Mouse (Mus musculus) lung, embryonic 16.5 days (tissue): ENCODE results near the gene Rasa4. TPM values are rescaled to one million over a fixed set of nuclear protein-coding genes. Genes with fewer than 3 reads are reported as not detected.
"Not testable (repeated sequence)": the region's sequence is repeated elsewhere in the genome, so short reads cannot be mapped to it uniquely, and the experiment has no call there.

Source experiments
- ATAC-seq: fragments of 200-750 bp; cut with Nextera tagmentation; 2 replicates; pipeline ENCODE4 v1.8.0; 2017; ENCODE audit warnings: low read depth, mild to moderate bottlenecking, moderate library complexity
- H3K27ac ChIP-seq: fragments of 300-500 bp; sonication (generic); 2 replicates; pipeline ENCODE4 v1.5.1; 2014; ENCODE audit warnings: mild to moderate bottlenecking, control low read depth, low read length
- H3K27me3 ChIP-seq: fragments of 300-500 bp; sonication (generic); 2 replicates; pipeline ENCODE4 v1.6.1; 2014; ENCODE audit warnings: low read depth, low read length, mixed read lengths; ENCODE audit not compliant: control insufficient read depth, insufficient read depth
- H3K36me3 ChIP-seq: fragments of 300-500 bp; sonication (generic); 2 replicates; pipeline ENCODE4 v1.6.1; 2014; ENCODE audit warnings: low read length; ENCODE audit not compliant: control insufficient read depth, insufficient read depth
- H3K4me1 ChIP-seq: fragments of 300-500 bp; sonication (generic); replicated peaks from 2 replicates; pipeline ENCODE4 v1.6.1; 2014; ENCODE audit warnings: low read length, mixed read lengths; ENCODE audit not compliant: control insufficient read depth, insufficient read depth
- H3K4me2 ChIP-seq: fragments of 300-500 bp; sonication (generic); 2 replicates; pipeline ENCODE4 v1.6.1; 2014; ENCODE audit warnings: low read depth, low read length, control low read depth
- H3K4me3 ChIP-seq: fragments of 300-500 bp; sonication (generic); 2 replicates; pipeline ENCODE4 v1.5.1; 2014; ENCODE audit warnings: mild to moderate bottlenecking, low read length, control low read depth
- H3K9ac ChIP-seq: fragments of 300-500 bp; sonication (generic); 2 replicates; pipeline ENCODE4 v1.6.1; 2014; ENCODE audit warnings: low read length, control low read depth
- H3K9me3 ChIP-seq: fragments of 300-500 bp; sonication (generic); 2 replicates; pipeline ENCODE4 v1.6.1; 2016; ENCODE audit warnings: low read length; ENCODE audit not compliant: control insufficient read depth
- WGBS: fragments of 180-500 bp; shearing (Covaris S2); extraction: QIAGEN DNeasy Blood & Tissue Kit; methylation state at CpG from one replicate; pipeline ENCODE4 v1.1.7; 2014; 5-methylcytosine and 5-hydroxymethylcytosine counted together
- polyA plus RNA-seq: library from polyadenylated mRNA; unstranded; fragments of >200 nt; fragmentation: Nextera tagmentation; extraction: Ambion mirVana; gene quantifications from 2 replicates; pipeline ENCODE4 v1.2.1, GENCODE M21; 2015

The Rasa4 gene
- polyA plus RNA-seq, 1 experiment from 2014 or later: 3.3 TPM

DNA sequence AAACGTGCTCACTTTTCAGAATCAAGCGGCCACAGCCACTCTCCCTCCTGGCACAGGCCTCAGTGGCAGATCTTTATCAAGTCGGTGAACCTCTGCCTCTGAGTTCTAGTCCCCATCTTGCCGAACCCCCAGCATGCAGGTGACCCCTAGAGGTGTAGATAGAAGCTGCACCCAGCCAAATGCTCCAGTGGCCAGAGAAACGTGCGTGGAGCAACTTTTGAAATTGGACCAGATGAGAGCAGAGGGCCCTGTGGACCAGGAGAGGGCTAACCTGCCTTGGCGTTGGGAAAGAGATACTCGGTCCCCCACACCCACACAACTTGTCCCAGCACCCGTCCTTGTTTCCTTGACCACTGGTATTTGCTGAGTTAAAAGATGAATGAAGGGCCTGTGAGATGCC, 38.3 kb upstream of the Rasa4 start:
- no peaks in the 10 kb centered on the region for H3K4me1 ChIP-seq
- WGBS: 36% methylated on average over 9 of the region's 9 CpGs
- H3K9ac ChIP-seq: no peak overlapping the region
- no peak overlapping the region for H3K27ac ChIP-seq
- no peaks in the 10 kb centered on the region for H3K36me3 ChIP-seq
- no peak overlapping the region for H3K4me3 ChIP-seq
- H3K4me2 ChIP-seq: no peak overlapping the region
- 0 out of 2 replicates have a peak, but pooled peaks cover 4% of the 10 kb centered on the region for H3K9me3 ChIP-seq
- no peaks in the 10 kb centered on the region for H3K27me3 ChIP-seq
- no peak for ATAC-seq

DNA sequence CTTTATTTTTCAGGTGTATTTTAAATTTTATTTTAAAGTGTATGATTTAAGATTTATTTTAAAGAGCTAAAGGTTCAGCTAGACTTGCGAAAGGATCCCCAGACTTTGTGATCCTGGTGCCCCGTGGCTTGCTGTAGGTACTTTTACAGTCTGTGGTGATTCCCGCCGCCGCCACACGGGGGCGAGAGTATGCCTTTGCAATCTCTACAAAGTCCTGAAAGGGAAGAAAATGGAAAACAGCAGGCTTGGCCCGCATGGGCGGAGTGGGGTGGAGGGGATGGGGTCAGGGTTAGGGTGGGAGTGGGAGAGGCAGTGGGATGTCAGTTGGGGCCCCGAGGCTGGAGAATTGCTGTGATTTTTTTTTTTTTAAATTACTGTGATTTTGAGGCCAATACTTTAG, 37.7 kb upstream of the Rasa4 start:
- no peak overlapping the region for H3K27ac ChIP-seq
- H3K27me3 ChIP-seq: no peaks in the 10 kb centered on the region
- peak; percentile 22; the same call in 1 of the 2 replicates for ATAC-seq
- 2% methylated on average over 10 of the region's 10 CpGs for WGBS
- no peak overlapping the region for H3K9ac ChIP-seq
- H3K4me3 ChIP-seq: no peak overlapping the region
- 0 out of 2 replicates have a peak, but pooled peaks cover 4% of the 10 kb centered on the region for H3K9me3 ChIP-seq
- no peak overlapping the region for H3K4me2 ChIP-seq
- H3K36me3 ChIP-seq: no peaks in the 10 kb centered on the region
- no peaks in the 10 kb centered on the region; the same call in 1 of the 2 replicates for H3K4me1 ChIP-seq

DNA sequence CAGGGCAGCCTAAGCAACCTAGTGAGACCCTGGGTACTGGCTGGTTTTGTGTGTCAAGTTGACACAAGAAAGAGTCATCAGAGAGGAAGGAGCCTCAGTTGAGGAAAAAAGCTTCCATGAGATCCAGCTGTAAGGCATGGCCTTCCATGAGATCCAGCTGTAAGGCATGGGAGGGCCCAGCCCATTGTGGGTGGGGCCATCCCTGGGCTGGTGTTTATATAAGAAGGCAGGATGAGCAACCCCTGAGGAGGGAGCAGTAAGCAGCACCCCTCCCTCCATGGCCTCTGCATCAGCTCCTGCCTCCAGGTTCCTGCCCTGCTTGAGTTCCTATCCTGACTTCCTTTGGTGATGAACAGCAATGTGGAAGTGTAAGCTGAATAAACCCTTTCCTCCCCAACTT, 35.2 kb upstream of the Rasa4 start:
- H3K36me3 ChIP-seq, H3K9ac ChIP-seq, H3K27me3 ChIP-seq, H3K27ac ChIP-seq, H3K9me3 ChIP-seq, H3K4me2 ChIP-seq, ATAC-seq, H3K4me3 ChIP-seq: not testable (repeated sequence)
- peaks cover 13% of the 10 kb centered on the region for H3K4me1 ChIP-seq

DNA sequence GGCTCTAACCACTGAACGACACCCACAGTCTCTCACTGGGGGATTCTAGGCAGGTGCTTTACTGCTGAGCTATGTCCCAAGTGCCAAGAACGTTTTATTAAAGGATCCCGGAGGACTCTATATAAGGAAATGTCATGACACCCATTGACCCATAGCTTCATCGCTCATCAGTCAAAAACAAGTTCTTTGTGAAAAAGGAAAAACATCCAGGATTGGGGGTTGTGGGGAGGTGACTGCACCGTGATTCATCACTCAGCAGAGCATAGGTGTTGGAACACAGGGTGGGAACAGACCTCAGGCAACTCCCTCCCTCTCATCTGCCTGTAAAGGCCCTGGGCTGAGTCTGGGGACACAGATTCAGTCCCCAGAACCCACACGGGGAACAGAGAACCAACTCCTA, 33.8 kb upstream of the Rasa4 start:
- WGBS: 45% methylated on average over 6 of the region's 6 CpGs
- 0 out of 2 replicates have a peak, but pooled peaks cover 4% of the 10 kb centered on the region for H3K9me3 ChIP-seq
- no peak overlapping the region for H3K4me3 ChIP-seq
- H3K27ac ChIP-seq: no peak overlapping the region
- no peaks in the 10 kb centered on the region for H3K27me3 ChIP-seq
- peaks cover 13% of the 10 kb centered on the region for H3K4me1 ChIP-seq
- H3K36me3 ChIP-seq: no peaks in the 10 kb centered on the region
- H3K4me2 ChIP-seq: no peak overlapping the region
- ATAC-seq: no peak
- no peak overlapping the region for H3K9ac ChIP-seq

DNA sequence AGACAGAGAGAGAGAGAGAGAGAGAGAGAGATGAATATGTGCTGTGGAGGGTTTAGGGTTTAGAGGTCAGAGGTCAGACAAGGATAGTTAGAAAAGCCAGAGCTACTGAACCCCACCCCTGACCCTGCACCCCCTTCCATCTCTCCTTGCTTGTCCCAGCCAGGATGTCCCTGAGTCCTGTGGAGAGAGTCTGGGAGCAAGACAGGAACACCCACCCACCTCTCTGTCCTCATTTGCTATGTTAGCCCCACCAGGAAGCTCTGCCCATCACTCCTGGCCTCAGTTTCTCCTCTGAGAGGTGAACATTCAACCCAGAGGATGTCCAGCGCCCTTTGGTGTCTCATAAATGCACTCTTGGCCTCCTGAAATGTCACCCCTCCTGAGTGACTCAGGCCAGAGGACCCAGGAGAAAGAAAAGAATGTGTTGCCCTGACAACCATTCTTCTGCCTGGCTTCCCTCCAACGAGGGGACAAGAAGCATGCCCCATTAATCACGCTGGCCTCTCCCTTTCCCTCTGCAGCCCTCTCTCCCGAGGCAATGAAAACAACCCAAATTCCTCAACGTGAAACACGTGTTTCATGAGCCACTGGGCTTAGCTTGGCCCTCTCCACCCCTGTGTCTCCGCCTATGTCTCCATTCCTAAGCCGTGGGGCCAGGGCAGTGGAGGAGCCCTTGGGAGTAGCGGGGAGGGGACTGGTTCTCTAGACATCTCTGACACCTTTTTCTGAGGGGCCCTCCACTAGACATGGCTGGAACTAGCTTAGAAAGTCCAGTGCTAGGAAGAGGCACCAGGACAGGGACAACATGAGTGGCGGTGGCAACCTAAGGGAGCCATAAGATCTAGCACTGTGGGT, 32.3 kb upstream of the Rasa4 start:
- 0 out of 2 replicates have a peak, but pooled peaks cover 4% of the 10 kb centered on the region for H3K9me3 ChIP-seq
- no peaks in the 10 kb centered on the region for H3K36me3 ChIP-seq
- no peak overlapping the region; the same call in 1 of the 2 replicates for H3K9ac ChIP-seq
- peak overlapping the region; percentile 6; the same call in 1 of the 2 replicates for H3K4me2 ChIP-seq
- no peaks in the 10 kb centered on the region for H3K27me3 ChIP-seq
- 7% methylated on average over 10 of the region's 10 CpGs for WGBS
- ATAC-seq: peak; percentile 93
- H3K4me1 ChIP-seq: peaks cover 13% of the 10 kb centered on the region
- no peak overlapping the region for H3K4me3 ChIP-seq
- H3K27ac ChIP-seq: peak overlapping the region; percentile 84

DNA sequence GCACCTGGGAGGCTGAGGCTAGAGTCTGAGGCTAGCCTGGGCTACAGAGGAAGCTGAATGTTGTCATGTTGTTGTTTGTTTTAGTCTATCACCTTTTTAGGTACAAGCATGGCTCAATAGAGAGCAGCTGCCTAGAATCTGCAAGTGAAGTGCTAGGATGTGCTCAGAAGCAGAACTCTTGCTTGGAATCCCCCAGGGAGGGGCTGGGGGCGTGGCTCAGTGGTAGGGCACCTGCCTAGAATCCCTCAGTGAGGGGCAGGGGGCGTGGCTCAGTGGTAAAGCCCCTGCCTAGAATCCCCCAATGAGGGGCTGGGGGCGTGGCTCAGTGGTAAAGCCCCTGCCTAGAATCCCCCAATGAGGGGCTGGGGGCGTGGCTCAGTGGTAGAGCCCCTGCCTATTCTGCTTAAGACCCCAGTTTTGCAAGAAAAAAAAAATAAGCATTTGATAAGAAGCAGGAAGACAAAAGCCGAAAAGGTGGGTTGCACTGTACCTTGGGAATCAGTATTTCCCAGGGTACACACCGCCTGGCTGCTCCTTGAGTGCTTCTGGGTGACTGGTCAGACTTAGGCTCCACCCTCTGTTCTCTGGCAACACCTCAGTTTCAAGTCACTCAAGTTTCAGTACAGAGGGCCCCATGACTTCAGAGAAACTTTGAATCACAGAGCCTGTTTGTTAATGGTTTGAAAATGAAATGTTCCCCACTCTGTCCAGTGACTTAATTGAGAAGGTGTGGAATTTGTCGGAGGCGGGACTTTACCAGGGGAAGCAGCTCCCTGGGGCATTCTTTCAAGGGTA, 30.7 kb upstream of the Rasa4 start:
- Histone ChIP-seq H3K9ac (no peak overlapping the region), H3K9me3 (0 out of 2 replicates have a peak, but pooled peaks cover 4% of the 10 kb centered on the region), H3K36me3 (no peaks in the 10 kb centered on the region), H3K4me1 (peaks cover 16% of the 10 kb centered on the region), H3K27ac (peak overlapping the region; percentile 65), H3K4me3 (no peak overlapping the region), H3K27me3 (no peaks in the 10 kb centered on the region), H3K4me2 (no peak overlapping the region)
- peak; percentile 32; the same call in 1 of the 2 replicates for ATAC-seq
- 63% methylated on average over 8 of the region's 8 CpGs for WGBS

DNA sequence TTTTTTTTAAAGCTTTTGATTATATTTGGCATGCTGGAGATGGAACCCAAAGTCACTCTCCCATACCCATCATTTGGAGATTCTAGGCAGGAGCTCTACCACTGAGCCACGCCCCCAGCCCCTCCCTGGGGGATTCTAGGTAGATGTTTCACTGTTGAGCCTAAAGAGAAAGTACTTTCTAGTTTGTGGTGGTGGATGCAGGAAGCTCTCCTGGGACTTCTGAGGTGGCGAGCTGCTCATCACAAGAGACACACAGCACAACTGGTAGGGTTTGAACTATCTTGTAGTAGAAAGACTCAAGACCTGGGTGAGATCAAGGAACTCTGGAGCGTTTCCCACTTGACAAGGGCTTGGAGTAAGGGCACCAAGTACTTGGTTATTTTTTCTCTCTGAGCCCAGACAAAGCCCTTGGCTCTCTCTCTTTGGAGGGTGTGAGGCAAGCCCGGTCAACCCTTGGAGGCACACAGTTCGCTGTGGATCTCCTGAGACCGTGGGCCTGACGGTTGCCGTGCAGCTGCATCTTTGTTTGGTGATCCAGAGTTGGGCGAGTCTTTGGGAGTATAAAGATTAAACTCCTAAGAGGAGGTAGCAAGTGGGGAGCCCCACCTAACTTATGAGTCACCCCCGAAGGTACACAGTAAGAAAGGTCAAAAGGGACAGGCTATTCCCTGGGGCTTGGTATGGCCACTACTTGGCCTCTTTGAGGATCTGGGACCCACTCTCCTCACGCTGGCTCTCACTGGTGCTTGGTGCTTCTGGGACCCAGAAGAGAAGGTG, 29.2 kb upstream of the Rasa4 start, which contains the start of gene Upk3bl:
Gene Upk3bl (plus strand): TSS at position 192 of the 777 bp plus-strand sequence.
- no peaks in the 10 kb centered on the region for H3K9me3 ChIP-seq
- H3K27me3 ChIP-seq: no peaks in the 10 kb centered on the region; the same call in 1 of the 2 replicates
- WGBS: 85% methylated on average over 11 of the region's 11 CpGs
- no peak within 1 kb of the TSS for H3K9ac ChIP-seq
- H3K36me3 ChIP-seq: no peaks in the 10 kb centered on the region
- H3K4me3 ChIP-seq: no peak within 1 kb of the TSS
- peak within 1 kb of the TSS; percentile 65 for H3K27ac ChIP-seq
- ATAC-seq: no peak
- H3K4me2 ChIP-seq: no peak within 1 kb of the TSS
- H3K4me1 ChIP-seq: peaks cover 16% of the 10 kb centered on the region

DNA sequence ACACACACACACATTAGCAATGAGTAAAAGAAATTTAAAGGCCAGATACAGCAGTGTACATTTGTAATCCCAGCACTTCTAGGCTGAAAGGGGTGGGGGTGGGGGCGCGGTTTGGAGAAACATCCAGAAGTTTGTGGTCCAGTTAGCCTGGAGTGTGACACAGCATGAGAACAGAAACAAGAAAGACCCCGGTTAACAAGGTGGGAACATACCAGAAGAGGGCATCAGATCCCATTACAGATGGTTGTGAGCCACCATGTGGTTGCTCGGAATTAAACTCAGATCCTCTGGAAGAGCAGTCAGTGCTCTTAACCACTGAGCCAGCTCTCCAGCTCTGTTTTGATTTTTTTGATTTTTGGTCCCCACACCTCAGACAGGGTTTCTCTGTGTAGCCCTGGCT, 27.7 kb upstream of the Rasa4 start:
- Histone ChIP-seq H3K27ac (no peak overlapping the region), H3K9me3 (no peaks in the 10 kb centered on the region), H3K4me1 (peaks cover 16% of the 10 kb centered on the region), H3K4me3 (no peak overlapping the region), H3K36me3 (no peaks in the 10 kb centered on the region), H3K4me2 (no peak overlapping the region), H3K9ac (no peak overlapping the region), H3K27me3 (no peaks in the 10 kb centered on the region; the same call in none of the 2 replicates)
- 35% methylated on average over 4 of the region's 4 CpGs for WGBS
- no peak for ATAC-seq
